Mouse (Mus musculus): ENCODE data around the gene Akt3. TPM values are rescaled to one million over a fixed set of nuclear protein-coding genes. Genes with fewer than 3 reads are reported as not detected.

Gene Akt3
- total RNA-seq, 2 experiments from 2014 or later, result 33.3 to 34.4 TPM

- no peak for DNase-seq
Observed at GRCm38 (mm10) chr1:177186751-177187150, 71.3 kb downstream of the Akt3 start.

GRCm38 (mm10) chr1:177179635-177180034 is 78.4 kb downstream of the Akt3 start:
- DNase-seq, result no peak

- no peak for DNase-seq
Observed at GRCm38 (mm10) chr1:177175436-177175835, 82.6 kb downstream of the Akt3 start.

- DNase-seq, result no peak
Observed at GRCm38 (mm10) chr1:177171300-177171699, 86.7 kb downstream of the Akt3 start.

- no peak for DNase-seq
Observed at GRCm38 (mm10) chr1:177165789-177166188, 92.2 kb downstream of the Akt3 start.

- DNase-seq, result no peak
Observed at GRCm38 (mm10) chr1:177165336-177165735, 92.7 kb downstream of the Akt3 start.

- no peak for DNase-seq
Observed at GRCm38 (mm10) chr1:177150344-177151021, 107.5 kb downstream of the Akt3 start.

GRCm38 (mm10) chr1:177148746-177149145 is 109.3 kb downstream of the Akt3 start:
- no peak for DNase-seq

GRCm38 (mm10) chr1:177141468-177141867 is 116.5 kb downstream of the Akt3 start:
- DNase-seq, result no peak

- no peak for DNase-seq
Observed at GRCm38 (mm10) chr1:177139652-177140051, 118.4 kb downstream of the Akt3 start.

GRCm38 (mm10) chr1:177131458-177131857 is 126.5 kb downstream of the Akt3 start:
- no peak for DNase-seq

GRCm38 (mm10) chr1:177126674-177127073 is 131.3 kb downstream of the Akt3 start:
- DNase-seq, result no peak

GRCm38 (mm10) chr1:177110665-177111271 is 147.2 kb downstream of the Akt3 start:
- no peak for DNase-seq

GRCm38 (mm10) chr1:177090465-177090864 is 167.5 kb downstream of the Akt3 start:
- DNase-seq, result no peak

GRCm38 (mm10) chr1:177089515-177089914 is 168.5 kb downstream of the Akt3 start:
- no peak for DNase-seq

GRCm38 (mm10) chr1:177089048-177089447 is 169.0 kb downstream of the Akt3 start:
- no peak for DNase-seq

GRCm38 (mm10) chr1:177081957-177082645 is 175.9 kb downstream of the Akt3 start:
- no peak for DNase-seq

- DNase-seq, result no peak
Observed at GRCm38 (mm10) chr1:177069161-177069560, 188.8 kb downstream of the Akt3 start.

- DNase-seq, result no peak
Observed at GRCm38 (mm10) chr1:177067123-177067646, 190.8 kb downstream of the Akt3 start.

GRCm38 (mm10) chr1:177065732-177066131 is 192.3 kb downstream of the Akt3 start:
- DNase-seq, result no peak

GRCm38 (mm10) chr1:177061761-177062160 is 196.2 kb downstream of the Akt3 start:
- DNase-seq, result no peak

- DNase-seq, result no peak
Observed at GRCm38 (mm10) chr1:177054891-177055290, 203.1 kb downstream of the Akt3 start.

GRCm38 (mm10) chr1:177051366-177051963 is 206.5 kb downstream of the Akt3 start:
- DNase-seq, result no peak
